ENCODE assay signal across 8 mouse cellular contexts in genomic region chr2:172773176-172773575, GRCm38 (mm10).
DNase-seq lines count a peak whose midpoint lies in the region; ATAC-seq and TF ChIP-seq lines count a peak whose summit lies in the region.

No protein-coding gene starts in this region.

- no peak overlapping the region for H3K27ac ChIP-seq in intestine, embryonic 14.5 days (ENCODE audit: low read depth)
- no peak overlapping the region for H3K27ac ChIP-seq in intestine, embryonic 15.5 days
- no peak overlapping the region for H3K27ac ChIP-seq in embryonic fibroblast, embryonic 13.5 days (ENCODE audit: insufficient read depth, low read length)
- no peak overlapping the region for H3K27ac ChIP-seq in intestine, postnatal 0 days (ENCODE audit: low read depth, low read length)
- H3K27ac ChIP-seq in liver, adult 2 months (replicated peaks; ENCODE audit: insufficient read depth, low read depth, low read length), result no peak overlapping the region

- no peak overlapping the region for H3K4me3 ChIP-seq in intestine, embryonic 14.5 days (ENCODE audit: low read depth, low read length)
- H3K4me3 ChIP-seq in intestine, embryonic 15.5 days (replicated peaks), result no peak overlapping the region
- H3K4me3 ChIP-seq in embryonic fibroblast, embryonic 13.5 days (ENCODE audit: insufficient read depth, low read length), result no peak overlapping the region
- H3K4me3 ChIP-seq in intestine, postnatal 0 days (ENCODE audit: low read depth, low read length), result no peak overlapping the region
- no peak overlapping the region for H3K4me3 ChIP-seq in liver, adult 2 months (ENCODE audit: insufficient read depth, low read depth, low read length)

- 0% methylated on average over 2 of the region's 2 CpGs for WGBS in intestine, embryonic 14.5 days
- WGBS in intestine, embryonic 15.5 days, result 3% methylated on average over 2 of the region's 2 CpGs
- WGBS in intestine, postnatal 0 days, result 3% methylated on average over 2 of the region's 2 CpGs
- 0% methylated on average over 2 of the region's 2 CpGs for WGBS in liver, adult 2 months

- no peaks in the 10 kb centered on the region for H3K36me3 ChIP-seq in intestine, embryonic 14.5 days (ENCODE audit: control insufficient read depth, insufficient read depth, low read length)
- H3K36me3 ChIP-seq in intestine, embryonic 15.5 days, result no peaks in the 10 kb centered on the region
- H3K36me3 ChIP-seq in intestine, postnatal 0 days (ENCODE audit: control insufficient read depth, insufficient read depth), result no peaks in the 10 kb centered on the region
- no peaks in the 10 kb centered on the region for H3K36me3 ChIP-seq in liver, adult 2 months (ENCODE audit: control insufficient read depth, insufficient read depth, low read length)

- no peaks in the 10 kb centered on the region for H3K79me2 ChIP-seq in liver, adult 2 months (ENCODE audit: control insufficient read depth, insufficient read depth, low read length)

- DNase-seq in intestine, embryonic 14.5 days (ENCODE audit: low spot score), result peak; percentile 90
- DNase-seq in adrenal gland, postnatal 14 days, result peak; percentile 79
- peak; percentile 69 for DNase-seq in liver, adult 2 months (ENCODE audit: extremely low read depth, low read depth, low spot score)
- DNase-seq in retina, embryonic 14.5 days (ENCODE audit: low spot score), result peak; percentile 92
- DNase-seq in urinary bladder, postnatal 10 days (ENCODE audit: low spot score), result peak; percentile 38

- no peak overlapping the region for H3K9ac ChIP-seq in intestine, embryonic 14.5 days (ENCODE audit: low read length)
- no peak overlapping the region for H3K9ac ChIP-seq in intestine, embryonic 15.5 days
- no peak overlapping the region for H3K9ac ChIP-seq in intestine, postnatal 0 days (ENCODE audit: low read depth, low read length)
- no peak overlapping the region for H3K9ac ChIP-seq in liver, adult 2 months (ENCODE audit: low read depth, low read length)

- 0 out of 2 replicates have a peak, but pooled peaks cover 4% of the 10 kb centered on the region for H3K9me3 ChIP-seq in intestine, embryonic 14.5 days (ENCODE audit: control insufficient read depth, low read length)
- no peaks in the 10 kb centered on the region for H3K9me3 ChIP-seq in intestine, embryonic 15.5 days
- H3K9me3 ChIP-seq in intestine, postnatal 0 days (ENCODE audit: control insufficient read depth), result no peaks in the 10 kb centered on the region

- no peak; the same call in 1 of the 2 replicates for ATAC-seq in intestine, embryonic 14.5 days (replicated peaks; ENCODE audit: low FRiP score, low TSS enrichment, low read depth)
- ATAC-seq in intestine, embryonic 15.5 days, result no peak
- no peak for ATAC-seq in intestine, postnatal 0 days

- TF ChIP-seq POLR2A in embryonic fibroblast, embryonic 13.5 days (IDR thresholded peaks at IDR 0.05; ENCODE audit: low read depth, low read length), result no peak
- TF ChIP-seq POLR2A in liver, adult 2 months (IDR thresholded peaks at IDR 0.05; ENCODE audit: extremely low read depth, insufficient read depth, low read length), result no peak

- TF ChIP-seq CTCF in embryonic fibroblast, embryonic 13.5 days (IDR thresholded peaks at IDR 0.05; ENCODE audit: borderline replicate concordance, insufficient read depth, low read length), result 0 out of 2 replicates have a peak, but pooled peaks have one; percentile 34
- TF ChIP-seq CTCF in intestine, postnatal 0 days (IDR thresholded peaks at IDR 0.05; ENCODE audit: low read depth), result peak; percentile 86
- TF ChIP-seq CTCF in liver, adult 2 months (IDR thresholded peaks at IDR 0.05; ENCODE audit: low read depth, low read length), result peak; percentile 76

- no peaks in the 10 kb centered on the region for H3K27me3 ChIP-seq in intestine, embryonic 14.5 days (replicated peaks; ENCODE audit: control insufficient read depth, insufficient read depth, low read length)
- no peaks in the 10 kb centered on the region for H3K27me3 ChIP-seq in intestine, embryonic 15.5 days (replicated peaks)
- H3K27me3 ChIP-seq in intestine, postnatal 0 days (replicated peaks; ENCODE audit: control insufficient read depth, insufficient read depth, low read length), result no peaks in the 10 kb centered on the region
- no peaks in the 10 kb centered on the region; the same call in 1 of the 2 replicates for H3K27me3 ChIP-seq in liver, adult 2 months (ENCODE audit: control insufficient read depth, insufficient read depth, low read length)

- no peaks in the 10 kb centered on the region for H3K4me1 ChIP-seq in intestine, embryonic 14.5 days (replicated peaks; ENCODE audit: control insufficient read depth, insufficient read depth, low read length)
- H3K4me1 ChIP-seq in intestine, embryonic 15.5 days (replicated peaks), result no peaks in the 10 kb centered on the region
- H3K4me1 ChIP-seq in embryonic fibroblast, embryonic 13.5 days (ENCODE audit: control insufficient read depth, insufficient read depth, low read length), result no peaks in the 10 kb centered on the region
- H3K4me1 ChIP-seq in intestine, postnatal 0 days (replicated peaks; ENCODE audit: control insufficient read depth, insufficient read depth, low read length), result no peaks in the 10 kb centered on the region
- H3K4me1 ChIP-seq in liver, adult 2 months (ENCODE audit: control insufficient read depth, insufficient read depth, low read length), result no peaks in the 10 kb centered on the region

- H3K4me2 ChIP-seq in intestine, embryonic 14.5 days (ENCODE audit: low read length), result no peak overlapping the region
- H3K4me2 ChIP-seq in intestine, embryonic 15.5 days (replicated peaks), result no peak overlapping the region
- H3K4me2 ChIP-seq in intestine, postnatal 0 days (replicated peaks; ENCODE audit: low read depth), result no peak overlapping the region

Comparison
In these comparisons a context has a peak if more than half of its experiments do, and no peak if none do; other contexts are left out.
1. DNase-seq: peak in every context shown above with its lines; median percentile 92 in retina, embryonic 14.5 days; 90 in intestine, embryonic 14.5 days; 79 in adrenal gland, postnatal 14 days; 69 in liver, adult 2 months; 38 in urinary bladder, postnatal 10 days.
2. CTCF ChIP-seq: peak in every context shown above with its lines; median percentile 86 in intestine, postnatal 0 days; 76 in liver, adult 2 months; 34 in embryonic fibroblast, embryonic 13.5 days.